Mouse (Mus musculus) heart, embryonic 15.5 days (tissue): Measurements from ENCODE around the gene Ext2. TPM values are rescaled to one million over a fixed set of nuclear protein-coding genes. Genes with fewer than 3 reads are reported as not detected.

ENCODE experiments used
- ATAC-seq: fragments of 200-750 bp; cut with Nextera tagmentation; replicated peaks from 2 replicates; pipeline ENCODE4 v1.8.0; 2017; ENCODE audit warnings: low read depth, moderate TSS enrichment; ENCODE audit not compliant: insufficient number of reproducible peaks, insufficient read depth, low FRiP score
- H3K27ac ChIP-seq: fragments of 300-500 bp; sonication (generic); 2 replicates; pipeline ENCODE4 v1.5.1; 2015; ENCODE audit warnings: mild to moderate bottlenecking, inconsistent platforms
- H3K27me3 ChIP-seq: fragments of 300-500 bp; sonication (generic); 2 replicates; pipeline ENCODE4 v1.6.1; 2015; ENCODE audit warnings: inconsistent platforms
- H3K36me3 ChIP-seq: fragments of 300-500 bp; sonication (generic); 2 replicates; pipeline ENCODE4 v1.6.1; 2015; ENCODE audit warnings: mild to moderate bottlenecking, inconsistent platforms
- H3K4me1 ChIP-seq: fragments of 300-500 bp; sonication (generic); replicated peaks from 2 replicates; pipeline ENCODE4 v1.6.1; 2015; ENCODE audit warnings: inconsistent platforms
- H3K4me2 ChIP-seq: fragments of 300-500 bp; sonication (generic); 2 replicates; pipeline ENCODE4 v1.6.1; 2015; ENCODE audit warnings: inconsistent platforms, mild to moderate bottlenecking, moderate library complexity
- H3K4me3 ChIP-seq: fragments of 300-500 bp; sonication (generic); 2 replicates; pipeline ENCODE4 v1.5.1; 2015; ENCODE audit warnings: mild to moderate bottlenecking, inconsistent platforms
- H3K9ac ChIP-seq: fragments of 300-500 bp; sonication (generic); 2 replicates; pipeline ENCODE4 v1.6.1; 2015; ENCODE audit warnings: mild to moderate bottlenecking, inconsistent platforms
- H3K9me3 ChIP-seq: fragments of 300-500 bp; sonication (generic); replicated peaks from 2 replicates; pipeline ENCODE4 v1.6.1; 2016; ENCODE audit warnings: inconsistent platforms
- WGBS: fragments of 180-500 bp; shearing (Covaris S2); methylation state at CpG from one replicate; pipeline ENCODE4 v1.1.7; 2015; ENCODE audit warnings: mixed read lengths; 5-methylcytosine and 5-hydroxymethylcytosine counted together
- polyA plus RNA-seq: library from polyadenylated mRNA; unstranded; fragments of >200 nt; fragmentation: Nextera tagmentation; extraction: Ambion mirVana; gene quantifications from 2 replicates; pipeline ENCODE4 v1.2.1, GENCODE M21; 2015

Gene Ext2
- polyA plus RNA-seq, 1 experiment from 2014 or later, result 57.6 TPM

DNA sequence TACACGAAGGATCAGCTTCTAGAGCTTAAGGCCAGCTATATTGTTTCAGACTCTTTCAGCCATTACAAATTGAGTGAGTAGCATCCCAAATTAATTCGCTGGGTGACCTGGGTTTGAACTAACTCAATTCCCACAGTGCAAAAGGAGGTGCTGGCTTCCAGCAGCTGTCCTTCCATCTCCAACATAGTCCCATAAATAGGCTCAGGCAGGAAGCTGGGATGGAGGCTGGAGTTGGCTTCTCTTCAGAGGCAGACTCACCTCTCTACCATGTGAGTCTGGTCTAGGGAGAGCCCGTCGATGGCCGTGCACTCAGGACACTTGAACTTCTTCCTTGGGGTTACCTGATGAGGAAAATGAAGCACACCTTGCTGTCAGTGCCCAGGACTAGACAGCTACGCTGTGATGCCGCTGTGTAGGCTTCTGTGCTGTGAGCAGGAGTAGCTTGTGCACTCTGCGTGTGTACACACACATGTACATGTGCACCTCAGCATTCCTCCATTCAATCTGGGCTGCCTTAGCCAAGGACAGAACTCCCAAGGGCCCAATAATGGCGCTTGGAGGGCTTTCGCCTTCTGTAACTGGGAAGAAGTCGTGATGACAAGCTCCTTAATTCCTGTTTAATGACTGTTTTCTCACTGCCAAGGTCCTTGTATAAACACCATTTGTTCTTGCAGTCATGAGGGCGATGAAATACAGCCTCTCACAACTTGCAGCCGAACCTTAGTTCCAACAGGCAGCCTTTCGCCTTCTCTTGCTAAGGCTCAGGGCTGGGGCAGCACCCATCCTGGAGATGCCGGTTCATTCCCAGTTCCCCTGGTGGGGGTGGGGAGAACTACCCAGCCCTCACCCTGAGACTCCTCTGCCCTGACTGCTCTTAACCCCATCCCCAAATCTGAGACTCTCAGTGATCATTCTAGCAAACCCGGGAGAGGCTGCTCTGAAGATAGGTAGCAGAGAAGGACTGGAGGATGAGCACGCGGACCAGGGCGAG lies 119.1 kb downstream of the Ext2 start:
- 77% methylated on average over 19 of the region's 19 CpGs for WGBS
- H3K36me3 ChIP-seq, result peaks cover 12% of the 10 kb centered on the region; the same call in 1 of the 2 replicates

DNA sequence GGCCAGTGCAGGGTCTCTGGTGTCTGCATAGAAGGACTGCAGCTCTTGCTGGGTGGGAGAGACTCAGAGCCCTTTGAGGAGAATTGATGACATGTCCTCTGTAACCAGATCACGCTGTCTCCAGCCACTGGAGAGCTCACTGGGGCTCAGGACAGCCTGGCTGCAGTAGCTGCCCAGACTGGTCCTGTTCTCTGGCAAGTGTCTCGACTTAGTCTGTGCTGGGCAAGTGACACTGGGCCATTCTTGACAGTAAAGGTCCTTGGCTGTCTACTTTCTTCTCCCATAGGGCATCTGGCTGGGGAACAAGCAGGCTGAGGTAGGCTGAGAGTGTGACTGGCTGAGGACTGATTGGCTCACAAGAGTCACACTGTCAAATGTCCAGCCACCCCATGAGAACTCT lies 123.0 kb downstream of the Ext2 start:
- Histone ChIP-seq H3K9ac (no peak overlapping the region), H3K4me1 (peaks cover 30% of the 10 kb centered on the region), H3K9me3 (no peaks in the 10 kb centered on the region), H3K4me3 (no peak overlapping the region), H3K27me3 (no peaks in the 10 kb centered on the region), H3K27ac (no peak overlapping the region), H3K4me2 (no peak overlapping the region), H3K36me3 (peaks cover 12% of the 10 kb centered on the region; the same call in 1 of the 2 replicates)
- 43% methylated on average over 2 of the region's 2 CpGs for WGBS
- no peak for ATAC-seq

More for the DNA sequence above, 119.1 kb downstream of the Ext2 start:
- Histone ChIP-seq H3K27ac (no peak overlapping the region), H3K4me2 (no peak overlapping the region), H3K4me3 (no peak overlapping the region), H3K9ac (no peak overlapping the region), H3K9me3 (no peaks in the 10 kb centered on the region), H3K4me1 (0 out of 2 replicates have a peak, but pooled peaks cover 6% of the 10 kb centered on the region), H3K27me3 (no peaks in the 10 kb centered on the region)
- no peak; the same call in 1 of the 2 replicates for ATAC-seq

DNA sequence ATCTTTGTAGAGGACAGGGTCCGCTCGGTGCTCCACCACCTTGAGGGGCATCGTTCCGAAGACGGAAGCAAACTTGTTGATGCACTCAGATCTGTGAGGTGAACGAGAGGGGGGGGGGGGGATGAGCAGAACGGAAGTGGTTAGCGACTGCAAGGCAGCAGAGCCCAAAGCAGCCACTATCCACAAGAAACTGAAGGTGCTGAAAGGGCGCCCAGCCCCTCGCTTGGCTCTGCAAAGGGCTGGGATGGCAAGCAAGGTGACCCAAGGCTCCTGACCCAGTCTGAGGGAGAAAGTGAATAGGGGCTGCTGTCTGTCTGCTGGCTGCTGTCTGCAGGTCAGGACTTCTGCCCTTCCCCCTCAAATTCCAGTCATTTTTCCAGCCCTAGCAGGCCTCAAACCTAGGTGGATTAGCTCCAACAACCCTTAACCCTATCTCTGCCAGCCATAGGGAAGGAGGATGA lies 126.2 kb downstream of the Ext2 start:
- Histone ChIP-seq H3K4me1 (peaks cover 33% of the 10 kb centered on the region), H3K36me3 (no peaks in the 10 kb centered on the region), H3K4me2 (peak overlapping the region; percentile 54), H3K27me3 (no peaks in the 10 kb centered on the region), H3K9me3 (no peaks in the 10 kb centered on the region), H3K27ac (peak overlapping the region; percentile 55), H3K4me3 (peak overlapping the region; percentile 15; the same call in 1 of the 2 replicates), H3K9ac (no peak overlapping the region)
- 25% methylated on average over 10 of the region's 10 CpGs for WGBS
- peak; percentile 68 for ATAC-seq

DNA sequence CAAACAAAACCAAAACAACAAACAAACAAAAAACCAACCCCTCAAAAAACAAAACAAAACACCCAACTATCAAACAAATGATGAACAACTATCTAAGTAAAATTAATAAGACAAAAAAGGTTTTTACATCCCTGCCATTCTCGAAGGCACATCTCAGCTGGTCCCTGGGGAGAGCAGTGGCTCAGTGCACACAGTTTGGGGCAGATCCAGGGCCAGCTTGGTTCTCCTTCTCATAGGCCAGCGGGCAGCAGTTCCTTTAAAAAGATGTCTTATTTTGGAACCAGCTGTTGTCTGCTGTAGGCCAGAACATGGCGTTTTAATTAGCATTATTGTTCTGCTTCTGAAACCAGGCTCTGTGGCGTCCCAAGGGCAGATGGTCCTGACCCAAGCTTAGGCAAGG lies 129.3 kb downstream of the Ext2 start:
- 85% methylated on average over 4 of the region's 4 CpGs for WGBS
- no peaks in the 10 kb centered on the region for H3K27me3 ChIP-seq
- no peaks in the 10 kb centered on the region for H3K9me3 ChIP-seq
- H3K4me2 ChIP-seq, result no peak overlapping the region
- no peak overlapping the region for H3K27ac ChIP-seq
- H3K36me3 ChIP-seq, result no peaks in the 10 kb centered on the region
- no peak for ATAC-seq
- peaks cover 41% of the 10 kb centered on the region for H3K4me1 ChIP-seq
- H3K4me3 ChIP-seq, result no peak overlapping the region
- H3K9ac ChIP-seq, result no peak overlapping the region

DNA sequence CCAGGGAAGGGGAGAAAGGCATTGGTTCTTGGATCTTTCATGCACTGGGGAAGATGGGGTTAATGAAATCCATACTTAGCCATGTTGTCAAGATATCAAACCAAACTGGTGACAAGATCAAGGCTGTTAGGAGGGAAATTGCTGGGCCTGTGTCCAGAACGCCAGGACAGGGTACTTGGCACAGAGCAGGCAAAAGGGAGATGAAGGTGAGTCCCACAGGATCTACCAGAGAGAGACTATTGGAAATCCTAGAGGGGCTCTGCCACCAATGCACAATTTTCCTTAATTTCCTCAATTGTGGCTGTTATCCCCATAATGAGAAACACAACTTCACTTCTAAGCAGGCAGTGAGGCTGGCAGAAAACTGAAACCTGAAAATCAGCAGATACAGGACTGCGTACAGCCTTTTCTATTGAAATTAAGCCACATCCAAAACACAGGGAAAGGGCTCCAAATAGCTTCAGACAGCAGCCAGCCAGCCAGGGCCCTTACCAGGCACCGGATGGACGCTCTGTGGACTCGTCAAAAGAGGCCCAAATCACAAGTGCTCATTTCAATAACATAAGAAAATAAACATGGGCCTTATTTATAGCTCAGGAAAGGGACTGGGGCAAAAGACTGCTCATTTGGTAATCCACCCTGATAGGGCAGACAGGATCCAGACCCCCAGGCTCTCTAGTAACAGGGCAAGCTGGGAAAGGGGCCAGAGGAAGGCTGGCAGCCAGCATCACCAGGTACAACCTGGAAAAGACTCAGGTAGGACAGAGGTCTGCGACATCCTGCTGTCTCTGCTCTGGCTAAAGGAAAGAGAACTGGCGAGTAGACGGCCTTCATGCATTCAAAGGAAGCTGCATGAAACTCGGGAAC lies 132.1 kb downstream of the Ext2 start:
- H3K9ac ChIP-seq, result no peak overlapping the region
- no peak overlapping the region for H3K27ac ChIP-seq
- H3K4me3 ChIP-seq, result no peak overlapping the region
- 62% methylated on average over 9 of the region's 9 CpGs for WGBS
- ATAC-seq, result no peak
- no peaks in the 10 kb centered on the region for H3K9me3 ChIP-seq
- H3K4me2 ChIP-seq, result no peak overlapping the region
- no peaks in the 10 kb centered on the region for H3K27me3 ChIP-seq
- H3K36me3 ChIP-seq, result no peaks in the 10 kb centered on the region
- peaks cover 17% of the 10 kb centered on the region for H3K4me1 ChIP-seq

DNA sequence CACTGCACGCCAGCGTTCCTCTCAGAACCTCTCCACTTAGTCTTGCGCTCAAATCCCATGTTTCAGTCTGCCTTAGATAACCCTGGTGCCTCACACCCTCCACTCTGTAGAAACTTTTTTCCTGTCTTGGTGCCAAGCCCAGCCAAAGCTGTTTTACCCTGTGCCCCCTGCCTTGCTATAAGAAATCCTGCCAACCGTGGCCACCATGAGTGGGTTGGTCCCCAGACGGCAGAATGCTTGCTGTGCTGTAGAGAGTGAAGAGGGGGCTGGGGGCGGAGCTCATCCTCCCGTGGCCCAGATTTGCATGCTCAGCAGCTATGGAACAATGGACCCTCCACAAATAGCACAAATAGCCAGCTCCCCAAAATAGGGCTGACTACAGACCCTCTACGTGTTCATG lies 138.7 kb downstream of the Ext2 start:
- H3K36me3 ChIP-seq, result no peaks in the 10 kb centered on the region
- H3K27me3 ChIP-seq, result no peaks in the 10 kb centered on the region
- 0 out of 2 replicates have a peak, but pooled peaks cover 5% of the 10 kb centered on the region for H3K4me1 ChIP-seq
- no peaks in the 10 kb centered on the region for H3K9me3 ChIP-seq
- H3K4me3 ChIP-seq, result no peak overlapping the region
- H3K9ac ChIP-seq, result no peak overlapping the region
- ATAC-seq, result no peak
- WGBS, result 54% methylated on average over 8 of the region's 8 CpGs
- H3K27ac ChIP-seq, result no peak overlapping the region
- no peak overlapping the region for H3K4me2 ChIP-seq

DNA sequence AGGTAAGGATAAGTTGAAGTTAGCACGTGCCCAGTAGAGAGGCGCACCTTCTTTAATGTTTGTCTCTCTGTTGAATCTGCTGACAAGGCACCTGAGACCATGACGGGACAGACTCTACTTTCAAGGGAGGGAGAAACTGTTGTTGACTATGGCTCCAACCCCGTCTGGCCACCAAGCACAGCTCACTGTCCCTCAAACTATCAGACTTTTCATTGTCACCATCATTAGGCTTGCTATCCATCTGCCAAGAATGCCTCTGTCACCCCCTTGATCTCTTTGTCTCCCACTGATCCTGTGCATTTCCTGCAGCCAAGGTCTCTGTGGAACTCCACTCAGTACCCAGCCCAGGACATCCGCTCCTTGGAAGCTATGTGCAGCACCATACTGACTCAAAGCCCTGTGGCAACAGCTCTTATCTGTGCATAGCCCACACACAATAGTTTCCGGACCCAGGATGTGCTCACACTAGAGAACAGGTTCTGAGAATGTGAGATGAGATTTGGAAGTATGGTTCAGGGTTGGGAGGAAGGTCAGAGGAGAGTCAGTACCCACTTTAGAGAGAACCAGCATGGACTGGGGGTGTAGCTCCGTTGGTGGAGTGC lies 139.7 kb downstream of the Ext2 start:
- H3K4me2 ChIP-seq, result no peak overlapping the region
- H3K4me3 ChIP-seq, result no peak overlapping the region
- H3K9ac ChIP-seq, result no peak overlapping the region
- no peak for ATAC-seq
- 0 out of 2 replicates have a peak, but pooled peaks cover 5% of the 10 kb centered on the region for H3K4me1 ChIP-seq
- H3K9me3 ChIP-seq, result no peaks in the 10 kb centered on the region
- H3K36me3 ChIP-seq, result no peaks in the 10 kb centered on the region
- H3K27ac ChIP-seq, result no peak overlapping the region
- H3K27me3 ChIP-seq, result no peaks in the 10 kb centered on the region
- WGBS, result 67% methylated on average over 7 of the region's 7 CpGs

DNA sequence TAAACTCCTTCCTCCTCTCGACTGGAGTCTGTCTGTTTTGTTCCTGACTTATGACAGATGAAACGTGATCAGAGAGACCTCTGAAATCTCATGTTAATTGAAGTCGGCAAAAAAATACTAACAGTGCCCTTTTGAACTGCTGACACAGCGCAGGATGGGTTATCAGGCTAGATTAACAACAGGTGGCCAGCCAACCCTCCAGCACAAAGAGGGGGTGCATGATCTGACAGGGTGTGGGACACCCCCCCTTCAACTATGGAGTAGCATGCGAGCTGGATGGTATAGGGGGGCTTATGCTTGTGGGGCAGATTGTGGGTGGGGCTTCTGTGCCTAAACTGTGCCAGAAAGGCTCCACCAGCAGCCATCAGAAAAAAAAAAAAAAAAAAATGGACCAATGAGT lies 141.0 kb downstream of the Ext2 start:
- H3K4me1 ChIP-seq, result 0 out of 2 replicates have a peak, but pooled peaks cover 5% of the 10 kb centered on the region
- H3K4me3 ChIP-seq, result no peak overlapping the region
- 48% methylated on average over 5 of the region's 5 CpGs for WGBS
- H3K27ac ChIP-seq, result no peak overlapping the region
- H3K9me3 ChIP-seq, result no peaks in the 10 kb centered on the region
- no peaks in the 10 kb centered on the region for H3K27me3 ChIP-seq
- ATAC-seq, result no peak
- no peak overlapping the region for H3K9ac ChIP-seq
- no peak overlapping the region for H3K4me2 ChIP-seq
- no peaks in the 10 kb centered on the region for H3K36me3 ChIP-seq

DNA sequence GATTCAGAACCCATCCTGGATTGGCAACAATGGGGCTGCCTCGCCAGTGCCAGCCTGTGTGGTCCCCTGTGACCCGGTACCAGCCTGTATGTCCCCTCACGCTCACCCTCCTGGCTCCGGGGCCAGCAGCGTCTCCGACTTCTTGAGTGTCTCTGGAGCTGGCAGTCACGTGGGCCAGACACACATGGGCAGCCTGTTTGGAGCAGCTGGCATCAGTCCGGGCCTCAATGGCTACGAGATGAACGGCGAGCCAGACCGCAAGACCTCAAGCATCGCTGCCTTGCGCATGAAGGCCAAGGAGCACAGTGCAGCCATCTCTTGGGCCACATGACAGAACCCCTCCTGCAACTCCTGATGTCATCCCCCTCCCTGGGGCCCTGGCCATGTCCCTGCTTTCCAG lies 145.1 kb downstream of the Ext2 start:
- 0 out of 2 replicates have a peak, but pooled peaks cover 4% of the 10 kb centered on the region for H3K27me3 ChIP-seq
- H3K4me3 ChIP-seq, result no peak overlapping the region
- WGBS, result 92% methylated on average over 14 of the region's 14 CpGs
- no peaks in the 10 kb centered on the region; the same call in 1 of the 2 replicates for H3K4me1 ChIP-seq
- H3K9me3 ChIP-seq, result no peaks in the 10 kb centered on the region
- H3K27ac ChIP-seq, result no peak overlapping the region
- H3K36me3 ChIP-seq, result no peaks in the 10 kb centered on the region
- H3K4me2 ChIP-seq, result no peak overlapping the region
- no peak overlapping the region for H3K9ac ChIP-seq
- no peak for ATAC-seq

DNA sequence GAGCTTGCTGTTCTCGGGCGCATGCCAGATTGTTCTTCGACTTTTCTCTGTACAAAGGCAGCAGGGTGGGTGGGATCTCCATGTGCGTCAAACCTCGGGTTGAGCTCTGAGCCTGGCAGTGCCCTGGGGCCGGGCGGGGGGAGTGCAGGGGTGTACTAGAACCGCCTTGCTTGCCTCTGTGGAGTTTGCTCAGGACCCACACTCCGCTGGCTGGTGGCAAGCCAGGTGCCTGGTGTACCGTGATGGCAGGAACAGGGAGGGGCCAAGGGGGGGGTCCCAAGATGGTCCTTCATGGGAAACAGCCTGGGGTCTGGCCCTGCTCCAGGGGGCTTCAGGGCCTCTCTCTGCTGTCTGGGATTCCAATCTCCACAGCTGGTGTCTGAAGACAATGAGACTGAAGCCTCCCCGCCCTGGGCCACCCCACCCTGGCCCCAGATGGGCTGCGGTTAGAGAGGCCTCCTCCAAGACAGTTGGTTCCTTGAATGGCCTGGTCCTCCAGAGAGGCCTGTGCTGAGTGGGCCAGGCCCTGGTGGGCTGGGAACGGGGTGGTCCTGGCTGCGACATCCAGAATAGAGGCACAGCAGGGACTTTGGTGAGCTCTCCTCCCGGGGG lies 150.7 kb downstream of the Ext2 start:
- Histone ChIP-seq H3K27ac (no peak overlapping the region), H3K9me3 (no peaks in the 10 kb centered on the region), H3K4me2 (no peak overlapping the region), H3K27me3 (0 out of 2 replicates have a peak, but pooled peaks cover 4% of the 10 kb centered on the region), H3K4me3 (no peak overlapping the region), H3K9ac (no peak overlapping the region), H3K4me1 (no peaks in the 10 kb centered on the region; the same call in 1 of the 2 replicates), H3K36me3 (no peaks in the 10 kb centered on the region)
- WGBS, result 82% methylated on average over 15 of the region's 15 CpGs
- no peak for ATAC-seq
